Mouse (Mus musculus) urinary bladder, postnatal 4 days (tissue): ENCODE measurements at regions not wholly inside any gene's neighbourhood (a gene's known extent, or its start where the extent isn't known, plus 50 kb on each side); places are given as distances from the start of the nearest gene placed in this dataset.
"Not testable (repeated sequence)": the region's sequence is repeated elsewhere in the genome, so short reads cannot be mapped to it uniquely, and the experiment has no call there.

Experiments used
- DNase-seq, 2 experiments: peaks; one replicate each; pipeline ENCODE4 v3.0.0; 2021 to 2022; ENCODE audit warnings: low spot score in 2 of 2

- DNase-seq = no peak
Observed at GRCm38 (mm10) chr17:31732176-31732880, 54.7 kb downstream of the Cryaa start.

- no peak for DNase-seq
Observed at GRCm38 (mm10) chr17:31734521-31734920, 56.9 kb downstream of the Cryaa start.

GRCm38 (mm10) chr17:31736716-31737115 is 59.1 kb downstream of the Cryaa start:
- DNase-seq = no peak

GRCm38 (mm10) chr17:31738249-31738648 is 60.6 kb downstream of the Cryaa start:
- no peak for DNase-seq

GRCm38 (mm10) chr17:31739586-31739985 is 62.0 kb downstream of the Cryaa start:
- no peak for DNase-seq

GRCm38 (mm10) chr17:31740059-31740458 is 62.5 kb downstream of the Cryaa start:
- DNase-seq = no peak

- DNase-seq = no peak
Observed at GRCm38 (mm10) chr17:31743656-31744055, 66.0 kb downstream of the Cryaa start.

GRCm38 (mm10) chr17:31746198-31747111 is 68.8 kb downstream of the Cryaa start:
- DNase-seq = peak; percentile 62 to 67

GRCm38 (mm10) chr17:31747563-31747962 is 70.0 kb downstream of the Cryaa start:
- no peak for DNase-seq

- peak in 1 of 2 experiments; percentile 37 for DNase-seq
Observed at GRCm38 (mm10) chr17:31748158-31748557, 70.6 kb downstream of the Cryaa start.

- DNase-seq = no peak
Observed at GRCm38 (mm10) chr17:31748971-31749370, 71.4 kb downstream of the Cryaa start.

GRCm38 (mm10) chr17:31751262-31751661 is 73.7 kb downstream of the Cryaa start:
- no peak for DNase-seq

- DNase-seq = no peak
Observed at GRCm38 (mm10) chr17:31753113-31753858, 75.7 kb downstream of the Cryaa start.

GRCm38 (mm10) chr17:31753859-31754229 is 76.2 kb downstream of the Cryaa start:
- no peak for DNase-seq

- DNase-seq = no peak
Observed at GRCm38 (mm10) chr17:31760465-31760864, 82.9 kb downstream of the Cryaa start.

- DNase-seq = no peak
Observed at GRCm38 (mm10) chr17:31763078-31763477, 85.5 kb downstream of the Cryaa start.

GRCm38 (mm10) chr17:31766779-31767697 is 88.6 kb downstream of the Sik1 start:
- peak; percentile 69 to 73 for DNase-seq

GRCm38 (mm10) chr17:31772201-31772820 is 83.3 kb downstream of the Sik1 start:
- DNase-seq = no peak

GRCm38 (mm10) chr17:31773882-31774281 is 81.7 kb downstream of the Sik1 start:
- not testable (repeated sequence) for DNase-seq

GRCm38 (mm10) chr17:31775037-31775436 is 80.6 kb downstream of the Sik1 start:
- no peak for DNase-seq

GRCm38 (mm10) chr17:31775966-31776365 is 79.6 kb downstream of the Sik1 start:
- no peak for DNase-seq
